Mouse (Mus musculus): ENCODE data around the gene Tmem182. TPM values are rescaled to one million over a fixed set of nuclear protein-coding genes. Genes with fewer than 3 reads are reported as not detected.

Tmem182 gene
- not detected for polyA plus RNA-seq (2017; shearing (Covaris generic))

DNA sequence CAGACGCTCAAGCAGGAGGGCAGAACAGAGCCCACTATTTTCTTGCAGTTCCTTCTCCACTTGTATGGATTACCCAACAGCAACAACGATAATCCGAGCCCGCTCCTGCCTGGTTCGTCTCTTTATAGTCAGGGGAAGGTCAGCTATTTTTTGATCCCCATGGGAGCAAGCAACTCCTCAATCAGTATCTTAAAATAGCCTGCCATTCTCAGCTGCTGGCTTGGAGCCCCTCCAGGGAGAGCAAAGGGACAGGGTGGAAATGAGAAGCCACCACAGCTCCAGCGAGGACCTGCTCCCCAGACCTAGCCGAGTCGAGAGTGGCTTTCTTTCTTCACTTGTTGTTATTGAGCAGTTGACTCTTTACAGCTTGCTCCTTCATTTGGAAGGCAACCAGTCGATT, at the start of gene Tmem182:
Gene Tmem182, plus strand, starts transcription at position 251 of the 400 bp plus-strand sequence.

DNA sequence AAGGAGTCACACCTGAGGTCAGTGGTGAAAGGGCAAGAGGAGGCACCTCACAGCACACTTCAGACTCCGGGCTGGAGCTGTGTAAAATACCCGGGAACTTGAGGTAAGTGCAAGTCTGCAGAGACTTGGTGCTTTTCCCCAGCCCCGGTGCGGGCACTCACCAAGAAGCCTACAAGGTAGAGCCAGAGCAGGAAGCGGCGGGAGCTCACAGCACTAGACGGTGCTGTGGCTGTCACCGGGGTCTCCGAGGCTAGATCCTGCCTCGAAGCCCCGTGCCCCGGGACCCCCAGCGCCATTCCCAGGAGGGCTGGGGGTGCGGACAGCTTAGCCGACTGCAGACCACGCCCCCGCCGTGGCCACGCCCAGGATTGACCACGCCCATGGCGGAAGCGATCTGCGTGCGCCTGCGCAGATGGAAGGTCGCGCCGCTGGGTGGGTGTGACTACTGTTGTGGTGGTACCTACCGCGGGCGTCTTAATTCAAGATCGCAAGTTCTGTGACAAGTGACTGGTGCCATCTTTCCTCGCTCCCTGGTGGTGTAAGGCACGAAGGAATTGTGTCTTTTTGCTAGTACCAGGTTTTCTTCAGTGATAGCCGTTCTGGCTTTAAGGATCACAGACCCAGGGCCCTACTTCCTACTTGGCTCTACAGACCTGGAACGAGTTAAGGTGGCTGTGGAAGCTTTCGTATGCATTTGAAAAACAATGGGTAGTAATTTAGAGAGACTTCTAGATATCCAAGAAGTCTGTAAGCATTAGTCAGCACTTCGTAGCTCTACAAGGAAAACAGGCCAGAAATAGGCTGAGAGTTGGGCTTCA, 14.9 kb upstream of the Tmem182 start, which contains the start of gene Mfsd9:
Gene Mfsd9, minus strand, starts transcription at position 364 of the 818 bp plus-strand sequence.

Other genes starting within 250 kb of the Tmem182 start
- gene Slc9a4, start 225.5 kb upstream of the Tmem182 start, polyA plus RNA-seq (2017; shearing (Covaris generic)): not detected
- not detected for gene Slc9a2, start 125.0 kb upstream of the Tmem182 start, polyA plus RNA-seq (2017; shearing (Covaris generic))
- 1 to 10 TPM in 1 of 2 experiments, under 1 TPM in 1; 0.49 to 2.0 TPM for gene Mfsd9, start 14.9 kb upstream of the Tmem182 start, polyA plus RNA-seq (2017; shearing (Covaris generic))

Measured in activated CD4-positive, CD25-positive, alpha-beta regulatory T cell (primary cell).